Mouse (Mus musculus) heart, embryonic 14.5 days (tissue): Measurements from ENCODE around the gene Parvb. TPM values are rescaled to one million over a fixed set of nuclear protein-coding genes. Genes with fewer than 3 reads are reported as not detected.
A peak's percentile ranks its signal among the peaks of the same experiment; 100 is the strongest.

ENCODE experiments used
- ATAC-seq: fragments of 200-750 bp; cut with Nextera tagmentation; 2 replicates; pipeline ENCODE4 v1.8.0; 2017; ENCODE audit warnings: low read depth, moderate TSS enrichment; ENCODE audit not compliant: insufficient number of reproducible peaks, insufficient read depth, low FRiP score
- H3K27ac ChIP-seq, 2 experiments: fragments of 200-500 bp in 1 of 2; fragments of 300-500 bp in 1 of 2; sonication (generic) in 1 of 2; replicated peaks in 1 of 2; 2 replicates each; pipeline ENCODE4 v1.5.1; 2012 to 2014; ENCODE audit warnings: low read depth in 2 of 2, low read length in 2 of 2, control low read depth in 1 of 2, mild to moderate bottlenecking in 1 of 2, mixed read lengths in 1 of 2; ENCODE audit not compliant: control insufficient read depth in 1 of 2, insufficient read depth in 1 of 2
- H3K27me3 ChIP-seq: fragments of 300-500 bp; sonication (generic); 2 replicates; pipeline ENCODE4 v1.6.1; 2014; ENCODE audit warnings: mild to moderate bottlenecking, low read length, control low read depth; ENCODE audit not compliant: control insufficient read depth, insufficient read depth
- H3K36me3 ChIP-seq: fragments of 300-500 bp; sonication (generic); 2 replicates; pipeline ENCODE4 v1.6.1; 2014; ENCODE audit warnings: mild to moderate bottlenecking, control low read depth, low read length, mixed read lengths; ENCODE audit not compliant: control insufficient read depth, insufficient read depth
- H3K4me1 ChIP-seq, 2 experiments: fragments of 200-500 bp in 1 of 2; fragments of 300-500 bp in 1 of 2; sonication (generic) in 1 of 2; 2 replicates each; pipeline ENCODE4 v1.6.1; 2012 to 2014; ENCODE audit warnings: low read length in 2 of 2, control low read depth in 1 of 2, mixed read lengths in 1 of 2; ENCODE audit not compliant: control insufficient read depth in 2 of 2, insufficient read depth in 2 of 2
- H3K4me2 ChIP-seq: fragments of 300-500 bp; sonication (generic); 2 replicates; pipeline ENCODE4 v1.6.1; 2014; ENCODE audit warnings: mild to moderate bottlenecking, low read length
- H3K4me3 ChIP-seq, 2 experiments: fragments of 200-500 bp in 1 of 2; fragments of 300-500 bp in 1 of 2; sonication (generic) in 1 of 2; 2 replicates each; pipeline ENCODE4 v1.5.1; 2012 to 2014; ENCODE audit warnings: low read length in 2 of 2, mild to moderate bottlenecking in 2 of 2, control low read depth in 1 of 2, low read depth in 1 of 2, moderate library complexity in 1 of 2; ENCODE audit not compliant: control insufficient read depth in 1 of 2, insufficient read depth in 1 of 2
- H3K9ac ChIP-seq: fragments of 300-500 bp; sonication (generic); 2 replicates; pipeline ENCODE4 v1.6.1; 2014; ENCODE audit warnings: mild to moderate bottlenecking, low read length
- H3K9me3 ChIP-seq: fragments of 300-500 bp; sonication (generic); 2 replicates; pipeline ENCODE4 v1.6.1; 2016; ENCODE audit warnings: low read length, control low read depth; ENCODE audit not compliant: control insufficient read depth
- WGBS: fragments of 180-500 bp; shearing (Covaris S2); extraction: QIAGEN DNeasy Blood & Tissue Kit; methylation state at CpG from one replicate; pipeline ENCODE4 v1.1.7; 2014; 5-methylcytosine and 5-hydroxymethylcytosine counted together
- polyA plus RNA-seq: library from polyadenylated mRNA; unstranded; fragments of >200 nt; fragmentation: Nextera tagmentation; extraction: Ambion mirVana; gene quantifications from 2 replicates; pipeline ENCODE4 v1.2.1, GENCODE M21; 2014

The Parvb gene
- polyA plus RNA-seq, 1 experiment from 2014 or later = 18.5 TPM

DNA sequence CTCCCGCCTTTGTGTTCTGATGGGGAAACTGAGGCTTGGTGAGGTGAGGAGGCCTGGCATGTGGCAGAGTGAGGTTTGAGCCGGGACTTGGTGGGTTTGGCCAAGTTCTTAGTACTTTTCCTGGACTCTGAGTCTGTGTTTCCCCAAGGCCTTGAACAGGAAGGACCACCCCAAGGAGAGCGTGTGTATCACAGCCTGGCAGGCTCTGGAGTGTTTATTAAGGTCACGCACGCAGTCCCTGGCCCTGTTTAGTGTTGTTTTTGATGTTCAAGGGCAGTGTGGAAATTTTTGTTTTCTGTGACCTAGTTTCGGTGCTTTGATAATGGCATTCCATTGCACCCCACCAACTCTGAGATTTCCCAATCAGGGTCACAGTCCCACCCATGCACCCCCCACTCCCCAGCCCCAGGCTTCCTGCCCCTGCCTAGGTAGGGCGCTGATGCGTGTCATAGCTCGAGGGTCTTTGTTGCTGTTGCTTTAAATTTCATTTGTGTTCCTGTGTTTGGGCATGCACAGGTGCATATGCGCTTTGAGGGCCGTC is 35.9 kb downstream of the Parvb start:
- no peaks in the 10 kb centered on the region for H3K27me3 ChIP-seq
- WGBS = 88% methylated on average over 11 of the region's 11 CpGs

DNA sequence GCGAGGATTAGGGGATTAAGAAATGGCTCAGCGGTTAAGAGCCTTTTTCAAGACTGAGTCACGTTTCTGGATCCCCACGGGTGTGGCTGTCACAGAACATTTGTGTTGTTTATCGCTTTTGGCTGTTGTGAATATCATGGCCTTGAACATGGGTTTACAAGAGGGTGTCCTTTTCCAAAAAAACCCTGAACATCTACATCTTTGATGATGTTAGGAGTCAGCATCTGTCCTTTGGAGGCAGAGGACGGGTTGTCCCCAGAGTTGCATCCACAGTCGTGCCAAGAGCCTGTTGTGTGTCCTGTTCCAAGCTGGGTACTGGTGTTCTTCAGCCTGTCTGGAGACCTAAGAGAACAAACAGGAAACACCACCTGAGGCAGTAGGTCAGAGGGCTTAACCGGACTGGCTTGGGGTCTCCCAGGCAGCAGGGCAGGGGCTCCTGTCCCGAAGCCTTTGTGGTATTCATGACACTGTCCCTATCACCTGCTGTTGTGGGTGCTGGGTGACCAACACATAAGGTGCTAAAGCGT is 37.3 kb downstream of the Parvb start:
- H3K27ac ChIP-seq = no peak overlapping the region
- H3K27me3 ChIP-seq = no peaks in the 10 kb centered on the region
- no peak for ATAC-seq
- H3K36me3 ChIP-seq = peaks cover 14% of the 10 kb centered on the region
- H3K9ac ChIP-seq = no peak overlapping the region
- H3K4me1 ChIP-seq = peaks cover 32 to 37% of the 10 kb centered on the region in 2 experiments
- no peaks in the 10 kb centered on the region; the same call in 1 of the 2 replicates for H3K9me3 ChIP-seq
- WGBS = 84% methylated on average over 10 of the region's 10 CpGs
- H3K4me3 ChIP-seq = no peak overlapping the region
- H3K4me2 ChIP-seq = no peak overlapping the region

More for the DNA sequence above, 35.9 kb downstream of the Parvb start:
- no peak overlapping the region for H3K27ac ChIP-seq
- no peak overlapping the region for H3K4me2 ChIP-seq
- H3K9ac ChIP-seq = no peak overlapping the region
- peaks cover 6% of the 10 kb centered on the region; the same call in 1 of the 2 replicates for H3K36me3 ChIP-seq
- H3K4me3 ChIP-seq = no peak overlapping the region
- H3K4me1 ChIP-seq = peaks cover 35 to 42% of the 10 kb centered on the region in 2 experiments
- ATAC-seq = no peak
- H3K9me3 ChIP-seq = no peaks in the 10 kb centered on the region

DNA sequence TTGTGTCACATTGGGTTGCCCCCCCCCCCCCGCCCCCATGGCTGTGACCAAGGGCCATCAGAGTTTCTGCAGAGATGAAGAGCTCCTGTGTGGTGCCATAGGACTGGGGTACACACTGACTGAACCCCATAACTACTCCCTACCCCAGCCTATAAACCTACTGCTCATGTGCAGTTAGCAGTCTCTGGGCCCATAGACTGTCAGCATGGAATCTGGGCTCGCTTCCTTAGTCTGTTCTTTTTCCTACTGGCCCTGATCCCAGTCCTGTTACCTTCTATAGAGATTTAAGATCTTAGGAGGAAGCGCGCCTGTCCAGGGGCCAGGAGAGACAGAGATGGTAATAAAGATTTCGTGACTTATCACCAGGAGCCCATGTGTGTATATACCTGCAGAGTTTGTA is 38.2 kb downstream of the Parvb start:
- H3K27me3 ChIP-seq = no peaks in the 10 kb centered on the region
- H3K4me2 ChIP-seq = no peak overlapping the region
- no peak overlapping the region for H3K4me3 ChIP-seq
- H3K36me3 ChIP-seq = peaks cover 21% of the 10 kb centered on the region
- H3K9me3 ChIP-seq = no peaks in the 10 kb centered on the region; the same call in 1 of the 2 replicates
- peaks cover 30 to 37% of the 10 kb centered on the region in 2 experiments for H3K4me1 ChIP-seq
- WGBS = 76% methylated on average over 5 of the region's 5 CpGs
- peak overlapping the region in 1 of 2 experiments; percentile 9; a peak in 1 of 4 replicates for H3K27ac ChIP-seq
- no peak for ATAC-seq
- no peak overlapping the region for H3K9ac ChIP-seq

DNA sequence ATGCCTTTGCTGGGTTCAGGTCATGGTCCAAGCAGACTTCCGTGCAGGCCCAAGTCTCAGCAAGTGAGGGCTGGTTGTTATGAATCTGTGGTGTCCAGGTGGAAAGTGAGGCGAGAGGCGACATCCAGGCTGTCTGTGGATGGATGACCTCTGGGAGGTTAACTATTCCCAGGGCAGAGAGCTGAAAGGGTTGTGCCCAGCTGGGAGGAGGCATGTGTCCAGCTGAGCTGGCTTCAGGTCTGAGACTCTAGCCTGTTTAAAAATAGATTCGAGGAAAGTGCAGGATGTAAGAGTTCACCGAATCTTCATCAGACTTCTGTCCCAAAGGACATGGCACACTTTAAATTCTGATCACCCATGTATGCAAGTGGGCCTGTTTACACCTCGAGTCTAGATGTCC is 38.6 kb downstream of the Parvb start:
- Histone ChIP-seq H3K9ac (peak overlapping the region; percentile 44; the same call in 1 of the 2 replicates), H3K27ac (peak overlapping the region in 1 of 2 experiments; percentile 9; a peak in 1 of 4 replicates)
- 47% methylated on average over 6 of the region's 6 CpGs for WGBS

DNA sequence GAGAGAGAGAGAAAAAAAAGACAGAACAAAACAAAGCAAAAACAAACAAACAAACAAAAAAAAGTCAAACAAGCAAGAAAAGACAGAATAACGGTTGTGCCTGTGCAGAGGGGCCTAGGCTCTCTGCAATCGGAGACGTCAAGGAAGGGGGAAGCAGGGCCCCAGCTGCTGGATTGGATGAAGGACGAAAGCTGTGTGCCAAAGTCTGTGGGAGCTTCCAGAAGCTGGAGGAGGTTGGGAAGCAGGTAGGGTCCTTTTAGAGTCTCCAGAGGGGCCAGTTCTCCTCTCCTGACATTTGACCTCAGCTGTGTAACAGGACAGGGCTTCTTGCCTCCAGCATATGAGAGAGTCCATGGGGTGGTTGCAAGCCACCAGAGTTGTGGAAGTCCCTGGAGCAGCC is 44.2 kb downstream of the Parvb start:
- peaks cover under 1 to 3% of the 10 kb centered on the region in 2 experiments; a peak in 1 of 4 replicates for H3K4me1 ChIP-seq
- no peak overlapping the region for H3K27ac ChIP-seq
- peaks cover 58% of the 10 kb centered on the region for H3K36me3 ChIP-seq
- no peak overlapping the region for H3K4me2 ChIP-seq
- WGBS = 88% methylated on average over 4 of the region's 4 CpGs
- no peak overlapping the region for H3K9ac ChIP-seq
- H3K27me3 ChIP-seq = no peaks in the 10 kb centered on the region
- no peak overlapping the region for H3K4me3 ChIP-seq
- H3K9me3 ChIP-seq = no peaks in the 10 kb centered on the region; the same call in 1 of the 2 replicates
- no peak for ATAC-seq

More for the DNA sequence above, 38.6 kb downstream of the Parvb start:
- Histone ChIP-seq H3K4me1 (peaks cover 29 to 33% of the 10 kb centered on the region in 2 experiments), H3K4me2 (no peak overlapping the region), H3K4me3 (no peak overlapping the region), H3K9me3 (no peaks in the 10 kb centered on the region; the same call in 1 of the 2 replicates), H3K36me3 (peaks cover 21% of the 10 kb centered on the region), H3K27me3 (no peaks in the 10 kb centered on the region)
- ATAC-seq = no peak

DNA sequence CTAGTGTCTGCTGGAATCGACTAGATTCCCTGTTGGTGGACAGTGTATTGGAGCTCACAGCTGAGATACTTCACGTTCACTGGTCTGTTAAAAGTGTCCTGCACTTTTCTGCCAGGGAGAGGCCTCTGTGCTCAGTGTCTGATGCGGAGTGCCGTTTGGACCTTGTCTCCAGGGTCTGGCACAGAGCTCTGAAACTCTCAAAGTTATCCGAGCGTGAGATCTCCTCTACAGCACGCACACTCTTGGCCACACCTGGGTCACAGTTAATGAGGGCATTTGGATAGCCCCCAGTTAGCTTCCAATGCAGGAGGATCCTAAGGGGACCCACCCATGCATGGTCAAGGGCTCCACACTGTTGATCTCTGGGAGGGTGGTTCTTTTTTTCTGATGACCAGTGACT is 46.2 kb downstream of the Parvb start:
- Histone ChIP-seq H3K4me1 (no peaks in the 10 kb centered on the region), H3K36me3 (peaks cover 60% of the 10 kb centered on the region), H3K4me2 (no peak overlapping the region), H3K9me3 (no peaks in the 10 kb centered on the region; the same call in 1 of the 2 replicates), H3K4me3 (no peak overlapping the region), H3K9ac (no peak overlapping the region), H3K27ac (no peak overlapping the region), H3K27me3 (no peaks in the 10 kb centered on the region)
- WGBS = 87% methylated on average over 7 of the region's 7 CpGs
- ATAC-seq = no peak

DNA sequence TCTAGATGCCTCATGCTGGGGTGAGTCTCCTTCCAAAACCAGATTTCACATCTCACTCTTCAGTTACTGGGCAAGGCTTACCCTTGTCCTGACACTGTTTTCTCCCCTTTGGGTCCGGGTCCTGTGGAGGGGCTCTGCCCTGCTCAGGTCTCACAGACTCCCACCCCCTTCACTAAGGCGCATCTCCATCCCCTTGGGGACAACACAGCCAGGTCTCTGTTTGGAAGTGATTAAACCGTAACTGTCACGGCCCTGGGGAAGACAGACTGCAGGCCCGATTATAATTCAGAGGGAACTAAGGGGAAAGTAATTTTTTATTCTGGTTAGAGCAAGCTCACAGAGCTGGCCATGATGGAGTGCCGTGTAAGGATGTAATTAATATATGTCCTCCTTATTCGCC is 46.8 kb downstream of the Parvb start:
- 83% methylated on average over 7 of the region's 7 CpGs for WGBS
- peaks cover 61% of the 10 kb centered on the region for H3K36me3 ChIP-seq
- no peak for ATAC-seq

More for the DNA sequence above, 46.8 kb downstream of the Parvb start:
- Histone ChIP-seq H3K27me3 (no peaks in the 10 kb centered on the region), H3K4me3 (no peak overlapping the region), H3K4me1 (no peaks in the 10 kb centered on the region), H3K27ac (no peak overlapping the region), H3K9me3 (no peaks in the 10 kb centered on the region; the same call in 1 of the 2 replicates), H3K9ac (no peak overlapping the region), H3K4me2 (no peak overlapping the region)
